Mouse (Mus musculus): ENCODE data around the gene Ppp3cb. TPM values are rescaled to one million over a fixed set of nuclear protein-coding genes. Genes with fewer than 3 reads are reported as not detected.

The Ppp3cb gene
- total RNA-seq, 1 experiment from 2014 or later: 94.1 TPM

GRCm38 (mm10) chr14:20482051-20482751 is 64.2 kb downstream of the Ppp3cb start:
- ATAC-seq (replicated peaks; ENCODE audit: low read depth, poor library complexity, severe bottlenecking): no peak

- ATAC-seq (replicated peaks; ENCODE audit: low read depth, poor library complexity, severe bottlenecking): peak; percentile 37; the same call in 1 of the 2 replicates
These were observed 65.2 kb downstream of the Ppp3cb start for GRCm38 (mm10) chr14:20481211-20481610.

GRCm38 (mm10) chr14:20480195-20480579 is 66.2 kb downstream of the Ppp3cb start:
- ATAC-seq (replicated peaks; ENCODE audit: low read depth, poor library complexity, severe bottlenecking): no peak

- ATAC-seq (replicated peaks; ENCODE audit: low read depth, poor library complexity, severe bottlenecking): peak; percentile 80
These were observed 66.8 kb downstream of the Ppp3cb start, which contains the start of gene Anxa7 for GRCm38 (mm10) chr14:20479291-20480194. Gene Anxa7 (minus strand): TSS chr14:20480133.

- peak; percentile 61 for ATAC-seq (replicated peaks; ENCODE audit: low read depth, poor library complexity, severe bottlenecking)
These were observed 67.6 kb downstream of the Ppp3cb start for GRCm38 (mm10) chr14:20478801-20479200.

GRCm38 (mm10) chr14:20478385-20478784 is 68.0 kb downstream of the Ppp3cb start:
- ATAC-seq (replicated peaks; ENCODE audit: low read depth, poor library complexity, severe bottlenecking): peak; percentile 4; the same call in 1 of the 2 replicates

GRCm38 (mm10) chr14:20477261-20478025 is 68.9 kb downstream of the Ppp3cb start:
- ATAC-seq (replicated peaks; ENCODE audit: low read depth, poor library complexity, severe bottlenecking): no peak

GRCm38 (mm10) chr14:20460216-20460615 is 86.2 kb downstream of the Ppp3cb start:
- no peak for ATAC-seq (replicated peaks; ENCODE audit: low read depth, poor library complexity, severe bottlenecking)

GRCm38 (mm10) chr14:20458378-20458777 is 88.0 kb downstream of the Ppp3cb start:
- ATAC-seq (replicated peaks; ENCODE audit: low read depth, poor library complexity, severe bottlenecking): no peak

GRCm38 (mm10) chr14:20452929-20453328 is 93.4 kb downstream of the Ppp3cb start:
- ATAC-seq (replicated peaks; ENCODE audit: low read depth, poor library complexity, severe bottlenecking): no peak

GRCm38 (mm10) chr14:20451765-20452331 is 94.5 kb downstream of the Ppp3cb start, which contains the start of gene Cfap70:
Gene Cfap70 (minus strand): TSS chr14:20452226.
- ATAC-seq (replicated peaks; ENCODE audit: low read depth, poor library complexity, severe bottlenecking): peak; percentile 73

- peak; percentile 43; the same call in 1 of the 2 replicates for ATAC-seq (replicated peaks; ENCODE audit: low read depth, poor library complexity, severe bottlenecking)
These were observed 95.1 kb downstream of the Ppp3cb start for GRCm38 (mm10) chr14:20451302-20451701.

Other genes with a start within 250 kb of the Ppp3cb start
- 60.3 and 73.0 TPM in 2 replicates for gene Ecd, start 198.5 kb downstream of the Ppp3cb start, total RNA-seq (2017)
- gene Fam149b, start 198.4 kb downstream of the Ppp3cb start, total RNA-seq (2017): 21.5 and 28.5 TPM in 2 replicates
- 329 and 390 TPM in 2 replicates for gene Dnajc9, start 157.7 kb downstream of the Ppp3cb start, total RNA-seq (2017)
- gene Mrps16, start 152.9 kb downstream of the Ppp3cb start, total RNA-seq (2017): 38.8 and 43.9 TPM in 2 replicates
- gene Cfap70, start 94.3 kb downstream of the Ppp3cb start, total RNA-seq (2017): 0.05 TPM in 1 of 2 replicates, not detected in the other
- gene Anxa7, start 66.4 kb downstream of the Ppp3cb start, total RNA-seq (2017): 48.7 and 60.9 TPM in 2 replicates
- 1.1 and 1.9 TPM in 2 replicates for gene Mss51, start 49.7 kb downstream of the Ppp3cb start, total RNA-seq (2017)
- 8.3 and 8.6 TPM in 2 replicates for gene Usp54, start 94.5 kb upstream of the Ppp3cb start, total RNA-seq (2017)
- gene Myoz1, start 110.0 kb upstream of the Ppp3cb start, total RNA-seq (2017): not detected in 2 replicates
- gene Synpo2l, start 121.8 kb upstream of the Ppp3cb start, total RNA-seq (2017): 0.23 TPM in 1 of 2 replicates, not detected in the other
- 75.4 and 87.3 TPM in 2 replicates for gene Sec24c, start 127.7 kb upstream of the Ppp3cb start, total RNA-seq (2017)
- 6.2 and 9.5 TPM in 2 replicates for gene Fut11, start 148.4 kb upstream of the Ppp3cb start, total RNA-seq (2017)
- gene Chchd1, start 156.4 kb upstream of the Ppp3cb start, total RNA-seq (2017): 100 and 114 TPM in 2 replicates
- gene Zswim8, start 161.0 kb upstream of the Ppp3cb start, total RNA-seq (2017): 7.9 and 17.6 TPM in 2 replicates
- 11.6 and 13.4 TPM in 2 replicates for gene Ndst2, start 188.0 kb upstream of the Ppp3cb start, total RNA-seq (2017)
- 46.7 and 57.4 TPM in 2 replicates for gene Camk2g, start 247.5 kb upstream of the Ppp3cb start, total RNA-seq (2017)

All from common myeloid progenitor, adult 5-6 weeks (primary cell).